13 mouse cellular contexts compared by ENCODE assay signal in genomic region chr10:21268786-21269410, GRCm38 (mm10). TPM values are rescaled to one million over a fixed set of nuclear protein-coding genes. Genes with fewer than 3 reads are reported as not detected.
DNase-seq lines count a peak whose midpoint lies in the region; ATAC-seq lines count a peak whose summit lies in the region.
"Had no signal": no experiment of that assay in that cellular context is flagged by ENCODE, and none has a peak within 500 bp of the region (broad histone marks: within the 10 kb centered on the region; RNA-seq: fewer than 3 reads in every experiment).

No protein-coding gene starts in this region.

- peak; percentile 53 for DNase-seq in 416B (ENCODE audit: low read depth)
- no peak for DNase-seq in left cerebral cortex, adult 8-10 months (ENCODE audit: low spot score in 2 of 2)
- DNase-seq in right cerebral cortex, postnatal 36 days (ENCODE audit: low spot score in 2 of 2): no peak
- no peak for DNase-seq in neural tube, embryonic 10.5 days (ENCODE audit: extremely low spot score, low spot score)
- DNase-seq in right cerebral cortex, postnatal 10 days (ENCODE audit: low spot score in 2 of 2): no peak
- DNase-seq: adrenal gland, postnatal 10 days; cerebellum, adult 18-20 months; lung, adult 18-20 months had no signal

- ATAC-seq in CD4-positive, CD25-positive, alpha-beta regulatory T cell, adult 4 months: peak; percentile 82
- peak; percentile 37 for ATAC-seq in granulocyte monocyte progenitor cell, adult 5-6 weeks (replicated peaks; ENCODE audit: poor library complexity, severe bottlenecking)
- ATAC-seq: midbrain, embryonic 16.5 days had no signal

- H3K9me3 ChIP-seq in megakaryocyte, embryonic 14.5 days: no peaks in the 10 kb centered on the region
- H3K9me3 ChIP-seq: embryonic facial prominence, embryonic 12.5 days had no signal

- H3K4me1 ChIP-seq in megakaryocyte, embryonic 14.5 days: peaks cover 23% of the 10 kb centered on the region
- H3K4me1 ChIP-seq: embryonic facial prominence, embryonic 12.5 days had no signal

- no peaks in the 10 kb centered on the region for H3K27me3 ChIP-seq in megakaryocyte, embryonic 14.5 days (replicated peaks)
- H3K27me3 ChIP-seq: embryonic facial prominence, embryonic 12.5 days had no signal

- no peaks in the 10 kb centered on the region for H3K36me3 ChIP-seq in megakaryocyte, embryonic 14.5 days (replicated peaks; ENCODE audit: low read length)
- H3K36me3 ChIP-seq: embryonic facial prominence, embryonic 12.5 days had no signal

- H3K4me3 ChIP-seq in megakaryocyte, embryonic 14.5 days (replicated peaks): peak overlapping the region; percentile 39
- H3K4me3 ChIP-seq: embryonic facial prominence, embryonic 12.5 days had no signal

RNA-seq across cellular contexts. Expression of gene Hbs1l, which starts 26.9 kb away (rescaled TPM):
- 100 to 1,000 TPM; 134 to 140 TPM for polyA plus RNA-seq in CD4-positive, CD25-positive, alpha-beta regulatory T cell, adult 4 months (2017; shearing (Covaris generic))
- total RNA-seq in granulocyte monocyte progenitor cell, adult 5-6 weeks (2014; fragmentation: Nextera tagmentation): 53.8 and 73.3 TPM in 2 replicates
- 81.5 and 87.9 TPM in 2 replicates for total RNA-seq in granulocyte monocyte progenitor cell, adult 5-6 weeks (2017)
- 5.4 and 11.9 TPM in 2 replicates for polyA plus RNA-seq in megakaryocyte, embryonic 14.5 days (2012; ENCODE audit: insufficient read depth, low replicate concordance)
- 10 to 100 TPM; 57.9 to 61.9 (median 59.0) TPM for total RNA-seq in left cerebral cortex, adult 8-10 months (2022)
